Mouse (Mus musculus) urinary bladder, adult 18-20 months (tissue): ENCODE measurements around the gene Atp8b5.

Experiments used
- DNase-seq, 2 experiments: peaks; one replicate each; pipeline ENCODE4 v3.0.0; 2022; ENCODE audit warnings: low spot score in 2 of 2, mixed read lengths in 2 of 2

Gene Atp8b5

DNA sequence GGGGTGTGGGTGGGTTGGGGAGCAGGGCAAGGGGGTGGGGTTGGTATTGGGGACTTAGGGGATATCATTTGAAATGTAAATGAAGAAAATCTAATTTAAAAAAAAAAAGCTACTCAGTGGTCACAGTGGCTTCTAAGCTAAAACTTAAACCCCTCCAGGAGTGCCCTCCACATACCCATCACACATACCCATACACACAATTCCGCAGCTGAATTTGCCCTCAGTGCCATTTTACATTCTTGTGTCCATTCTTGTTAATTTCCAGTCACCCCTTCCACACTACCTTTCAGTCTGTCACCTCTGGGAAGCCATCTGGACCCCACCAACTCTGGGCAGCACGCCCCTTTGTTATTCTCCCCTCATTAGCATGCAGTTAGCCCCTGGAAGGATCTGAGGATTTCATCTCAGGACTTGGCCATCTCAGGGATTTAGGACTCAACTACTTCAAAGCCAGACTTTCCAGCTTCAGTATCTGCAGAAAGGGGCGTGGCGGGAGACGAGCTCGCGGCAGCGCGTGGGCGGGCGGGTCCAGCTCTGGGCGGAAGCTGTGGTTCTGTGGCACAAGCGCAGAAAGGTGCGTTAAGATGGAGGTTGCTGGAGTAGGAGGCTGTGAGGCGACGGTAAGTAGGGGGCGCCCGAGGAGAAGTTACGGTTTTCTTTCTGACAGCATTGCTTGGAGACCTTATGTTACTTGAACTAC is at the start of gene Atp8b5:
Gene Atp8b5 (plus strand): TSS at position 537 of the 700 bp plus-strand sequence.
- peak; percentile 66 to 75 for DNase-seq

DNA sequence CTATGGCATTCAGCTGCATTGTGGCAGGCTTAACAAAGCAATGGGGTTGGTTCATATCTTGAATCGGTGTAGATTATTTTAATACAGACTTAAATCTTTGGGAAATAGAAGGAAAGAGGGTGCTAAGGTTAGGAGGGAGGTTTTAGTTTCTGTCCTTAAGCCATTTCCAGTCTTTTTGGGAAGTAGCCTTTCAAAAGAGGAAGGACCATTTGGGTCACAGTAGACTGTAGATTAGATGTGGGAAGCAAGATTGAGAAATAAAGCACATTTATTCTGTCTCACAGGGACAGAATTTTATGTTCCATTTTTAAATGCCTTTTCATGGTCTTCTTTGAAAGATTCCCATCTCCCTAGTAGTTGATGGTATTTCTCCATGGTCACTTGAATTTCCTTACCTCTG is 49.0 kb upstream of the Atp8b5 start:
- no peak for DNase-seq

DNA sequence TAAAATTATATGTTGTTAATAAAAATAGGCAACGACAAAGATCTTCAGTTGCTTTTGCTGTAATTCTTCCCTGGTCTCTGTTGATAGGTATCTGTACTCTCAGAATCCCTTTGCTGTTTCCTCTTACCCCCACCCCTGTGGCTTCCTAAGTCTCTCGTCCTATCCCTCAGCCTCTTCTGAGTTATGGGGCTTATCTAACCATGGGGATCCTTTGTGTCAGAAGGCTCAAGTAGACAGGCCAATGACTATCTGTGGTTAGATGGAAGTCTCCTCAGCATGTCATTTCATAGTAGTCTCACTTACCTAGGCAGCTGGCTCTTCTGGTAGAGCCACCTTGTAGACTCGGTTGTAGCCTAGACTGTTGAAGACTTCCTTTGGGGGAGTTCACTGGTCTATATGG is 35.1 kb upstream of the Atp8b5 start:
- DNase-seq = no peak

DNA sequence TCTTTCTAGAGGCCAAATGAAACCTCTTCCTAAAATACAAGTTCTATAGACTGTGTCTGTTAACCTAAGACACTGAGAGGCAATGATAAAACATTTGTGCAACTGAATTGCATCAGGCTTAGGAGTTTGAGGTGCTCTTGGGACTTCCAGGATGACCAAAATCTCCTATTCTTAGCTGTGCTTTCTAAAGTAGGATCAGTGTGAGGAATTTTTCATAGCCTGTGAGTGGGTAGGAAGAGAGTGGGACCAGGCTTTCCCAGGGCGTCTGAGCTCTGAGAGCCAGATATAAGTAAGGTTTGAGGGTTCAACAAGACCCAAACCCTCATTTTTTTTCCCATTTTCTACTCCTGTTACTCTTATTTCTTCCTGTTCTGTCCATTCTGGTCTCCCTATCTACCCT is 34.0 kb upstream of the Atp8b5 start:
- no peak for DNase-seq

DNA sequence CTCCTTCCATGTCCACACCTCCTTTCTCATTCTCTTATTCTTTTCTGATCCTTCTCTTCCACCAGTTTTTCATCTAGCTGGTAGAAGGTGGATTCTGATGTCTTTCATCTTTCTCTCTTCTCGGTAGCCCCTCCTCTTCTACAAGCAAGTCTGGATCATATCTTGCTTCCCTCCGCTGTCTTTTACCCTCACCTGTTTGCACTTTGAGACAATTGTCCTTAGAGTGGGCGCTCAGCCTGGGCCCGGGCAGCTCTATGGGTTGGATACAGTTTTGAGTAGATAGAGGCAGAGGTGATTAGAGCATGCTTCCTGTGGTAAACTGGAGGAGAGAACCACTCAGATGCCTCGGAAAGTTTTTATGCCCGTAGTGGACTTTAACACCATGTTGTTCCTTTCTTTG is 33.5 kb upstream of the Atp8b5 start:
- no peak for DNase-seq

DNA sequence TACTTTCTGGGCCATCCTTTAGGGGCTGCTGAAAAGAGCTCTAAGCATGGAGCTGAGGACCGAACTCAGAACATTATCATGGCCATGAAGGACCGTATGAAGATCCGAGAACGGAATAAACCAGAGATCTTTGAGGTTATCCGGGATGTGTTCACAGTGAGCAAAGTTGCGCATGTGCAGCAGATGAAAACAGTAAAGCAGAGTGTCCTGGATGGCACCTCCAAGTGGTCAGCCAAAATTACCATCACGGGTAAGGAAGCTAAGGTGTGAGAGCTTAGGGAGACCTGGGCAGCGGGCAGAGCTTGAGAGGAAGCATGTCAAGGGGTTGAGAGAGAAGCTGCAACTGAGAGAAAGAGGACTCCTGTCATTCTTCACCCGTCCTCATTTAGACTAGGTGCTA is 30.1 kb upstream of the Atp8b5 start:
- no peak for DNase-seq

DNA sequence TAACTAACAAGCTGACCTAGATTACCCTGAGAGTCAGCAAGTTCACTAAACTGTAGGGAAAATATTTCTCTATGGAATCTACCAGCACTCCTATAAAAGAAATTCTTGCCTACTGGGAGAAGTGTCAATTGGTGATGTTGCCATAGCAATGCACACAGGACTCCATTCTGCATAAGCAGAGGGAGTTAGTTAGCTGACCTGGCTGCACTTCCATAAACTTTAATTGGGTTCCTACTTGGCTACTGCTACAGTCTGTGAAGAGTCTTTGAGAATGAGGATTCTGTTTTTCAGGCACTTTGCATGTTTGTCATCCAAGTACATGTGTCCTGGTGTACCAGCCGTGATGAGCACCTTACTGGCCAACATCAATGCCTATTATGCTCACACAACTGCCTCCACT is 26.2 kb upstream of the Atp8b5 start:
- no peak for DNase-seq

DNA sequence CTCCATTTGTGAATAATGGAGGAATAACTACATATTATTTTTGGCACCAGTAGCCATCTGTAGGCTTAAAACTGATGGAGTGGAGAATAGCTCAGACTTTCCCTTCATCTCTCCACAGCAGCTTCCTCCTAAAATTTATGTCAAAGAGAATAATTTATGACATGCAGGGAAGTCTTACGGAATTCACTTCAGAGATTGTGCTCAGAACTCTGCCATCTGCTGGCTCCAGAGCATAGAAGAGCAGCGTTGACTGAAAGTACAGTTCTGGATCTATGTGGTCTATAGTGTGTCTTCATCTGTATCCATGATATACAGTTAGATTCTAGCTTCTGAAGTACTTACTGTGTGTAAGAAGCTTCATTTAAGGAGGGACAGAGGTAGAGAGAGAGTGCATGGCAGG is 22.9 kb upstream of the Atp8b5 start:
- DNase-seq = no peak

DNA sequence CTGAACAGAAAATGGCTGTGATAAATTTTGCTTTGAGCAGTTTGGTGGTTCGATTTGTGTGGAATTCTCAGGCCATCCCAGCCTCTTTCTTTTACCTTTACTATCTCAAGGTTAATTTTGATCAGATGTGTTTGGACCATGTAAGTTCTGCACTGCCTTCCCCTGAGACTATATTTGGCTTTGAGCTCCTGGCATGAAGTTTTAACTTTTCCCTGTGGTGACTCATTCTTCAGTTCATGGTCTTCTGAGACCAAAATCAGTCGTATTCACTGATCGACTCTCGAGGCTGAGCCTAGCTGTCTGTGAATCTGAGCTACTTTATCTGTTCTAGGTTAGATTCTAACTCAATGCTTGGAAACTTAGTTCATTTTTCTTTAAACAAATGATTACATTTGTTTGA is 21.2 kb upstream of the Atp8b5 start:
- DNase-seq = no peak

DNA sequence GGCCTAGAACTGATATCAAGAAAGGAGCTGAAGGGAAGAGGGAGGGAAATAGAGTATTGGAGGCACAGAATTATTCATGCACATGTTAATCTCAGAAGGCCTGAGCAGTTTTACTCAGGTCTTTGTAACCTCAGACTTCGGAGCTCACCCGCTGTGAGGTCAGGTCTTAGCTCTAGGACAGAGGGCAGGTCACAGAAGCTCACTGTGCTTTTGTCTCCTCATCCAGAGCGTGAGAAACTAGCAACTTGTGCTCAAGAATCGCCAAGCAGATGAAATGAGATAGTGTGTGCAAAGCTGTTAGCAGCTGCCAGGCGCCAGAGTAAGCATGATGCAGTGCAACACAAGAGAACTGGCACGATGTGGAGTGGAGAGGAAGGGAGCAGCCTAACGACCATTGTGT is 18.9 kb upstream of the Atp8b5 start:
- DNase-seq = no peak

DNA sequence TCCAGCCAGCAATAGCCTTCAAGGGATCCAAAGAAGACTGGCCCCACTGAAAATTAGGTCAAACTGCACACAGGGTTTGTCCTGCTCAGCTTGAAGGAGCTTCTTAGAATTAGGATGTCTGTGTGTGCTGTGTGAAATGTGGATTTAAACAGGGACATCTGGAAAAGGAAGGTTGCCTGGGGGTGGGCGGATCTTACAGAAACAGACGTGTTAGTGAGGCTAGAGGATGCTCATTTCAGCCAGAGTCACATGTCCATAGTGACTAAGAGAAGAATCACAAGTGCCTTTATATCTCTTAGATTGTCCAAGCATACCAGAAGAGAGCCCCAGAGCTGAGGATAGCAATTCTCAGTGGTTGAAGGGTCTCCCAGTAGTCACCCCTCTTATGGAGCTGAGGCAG is 18.1 kb upstream of the Atp8b5 start:
- no peak for DNase-seq

DNA sequence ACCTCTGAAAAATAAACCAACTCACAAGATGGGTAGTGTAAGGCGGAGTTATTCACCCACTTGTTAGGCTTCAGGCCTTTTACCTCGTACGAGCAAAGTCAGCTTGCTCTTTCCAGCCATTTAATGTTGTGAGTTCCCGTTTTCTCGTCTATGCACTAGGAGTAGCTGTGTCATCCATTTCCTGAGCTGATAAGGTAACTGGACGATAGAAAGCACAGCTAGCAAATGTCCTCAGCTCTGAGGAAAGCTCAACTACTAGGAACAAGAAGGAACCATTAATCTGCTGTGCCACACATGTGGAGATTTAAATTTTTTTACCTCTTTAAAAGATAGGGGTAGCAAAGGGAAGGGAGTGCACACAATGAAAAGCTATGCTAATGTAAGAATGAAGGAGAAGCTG is 15.7 kb upstream of the Atp8b5 start:
- no peak for DNase-seq

DNA sequence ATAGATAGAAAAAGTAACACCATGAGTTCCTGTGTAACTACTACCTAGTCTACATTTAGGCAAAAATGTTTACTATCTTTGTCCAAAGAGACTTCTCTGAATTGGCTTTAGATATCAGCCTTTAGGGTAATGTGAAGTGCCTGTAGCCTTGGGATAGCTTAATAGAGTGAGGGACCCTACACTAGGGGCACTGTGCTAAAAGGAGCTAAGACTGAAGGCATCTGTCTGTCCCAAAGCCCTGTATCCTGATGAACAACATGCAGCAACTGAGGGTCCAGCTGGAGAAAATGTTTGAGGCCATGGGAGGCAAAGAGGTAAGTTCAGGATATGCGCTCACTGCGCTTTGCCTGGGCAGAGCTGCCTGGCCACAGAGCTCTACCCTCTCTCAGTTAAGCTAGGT is 9.9 kb upstream of the Atp8b5 start:
- DNase-seq = no peak

DNA sequence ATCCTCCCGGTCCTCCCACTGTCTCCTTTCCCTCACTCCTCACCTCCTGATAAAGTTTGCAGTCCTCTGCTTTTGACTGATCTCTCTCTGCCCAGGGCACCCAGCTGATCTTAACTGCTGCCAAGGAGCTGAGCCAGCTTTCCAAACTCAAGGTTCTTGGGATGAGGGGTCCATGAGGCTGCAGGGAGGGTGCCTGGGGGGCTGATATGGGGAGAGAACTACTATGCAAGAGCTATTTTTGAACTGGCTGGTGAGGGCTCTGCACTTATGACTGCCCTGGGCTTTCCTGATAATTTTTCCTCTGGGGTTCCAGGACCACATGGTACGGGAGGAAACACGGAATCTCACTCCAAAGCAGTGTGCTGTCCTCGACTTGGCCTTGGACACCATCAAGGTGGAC is 8.4 kb upstream of the Atp8b5 start:
- DNase-seq = no peak

DNA sequence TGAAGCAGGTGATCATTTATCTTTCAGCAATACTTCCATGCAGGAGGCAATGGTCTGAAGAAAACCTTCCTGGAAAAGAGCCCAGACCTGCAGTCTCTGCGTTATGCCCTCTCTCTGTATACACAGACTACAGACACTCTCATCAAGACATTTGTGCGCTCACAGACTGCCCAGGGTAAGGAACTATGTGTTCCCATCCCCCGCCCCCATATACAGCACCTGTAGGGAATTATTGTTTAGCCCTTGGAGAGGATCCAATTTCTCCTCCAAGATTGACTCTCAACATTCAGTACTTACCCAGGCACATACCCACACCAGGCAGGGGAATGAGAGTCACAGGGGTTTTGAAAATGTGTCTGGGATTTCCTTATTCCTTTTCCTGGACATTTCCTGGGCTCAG is 7.5 kb upstream of the Atp8b5 start:
- DNase-seq = no peak

DNA sequence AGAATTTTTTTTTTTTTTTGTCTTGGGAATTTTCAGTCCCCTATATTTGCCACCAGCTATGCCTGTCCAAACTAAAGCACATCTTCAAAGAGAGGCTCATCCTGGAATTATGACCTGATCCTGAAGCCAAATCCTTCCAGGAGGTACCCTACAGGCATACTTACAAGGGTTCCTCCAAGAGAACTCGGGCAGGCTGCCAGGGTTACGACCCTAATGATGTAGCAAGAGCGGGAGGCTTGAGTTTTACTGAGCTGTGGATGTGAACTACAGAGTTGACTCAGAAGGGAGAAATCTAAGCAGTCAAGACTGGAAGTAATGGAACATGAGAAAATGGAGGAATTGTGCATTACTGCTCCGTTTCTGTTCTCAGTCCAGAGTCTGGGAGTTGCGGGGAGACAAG is 6.9 kb upstream of the Atp8b5 start:
- no peak for DNase-seq

DNA sequence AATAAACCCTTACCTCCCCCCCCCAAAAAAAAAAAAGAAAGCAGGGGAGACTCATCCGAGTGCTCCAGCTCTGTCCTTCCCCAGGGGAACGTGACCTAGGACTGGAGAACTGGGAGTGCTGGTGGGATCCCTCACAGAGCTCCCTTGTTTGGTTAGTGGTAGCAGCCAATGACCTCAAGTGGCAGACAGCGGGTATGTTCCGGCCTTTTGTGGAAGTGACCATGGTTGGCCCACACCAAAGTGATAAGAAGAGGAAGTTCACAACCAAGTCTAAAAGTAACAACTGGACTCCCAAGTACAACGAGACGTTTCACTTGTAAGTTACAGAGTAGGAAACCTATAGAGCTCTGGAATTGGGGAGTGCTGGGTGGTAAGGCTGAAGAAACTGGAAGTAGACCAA is 4.1 kb upstream of the Atp8b5 start:
- no peak for DNase-seq

DNA sequence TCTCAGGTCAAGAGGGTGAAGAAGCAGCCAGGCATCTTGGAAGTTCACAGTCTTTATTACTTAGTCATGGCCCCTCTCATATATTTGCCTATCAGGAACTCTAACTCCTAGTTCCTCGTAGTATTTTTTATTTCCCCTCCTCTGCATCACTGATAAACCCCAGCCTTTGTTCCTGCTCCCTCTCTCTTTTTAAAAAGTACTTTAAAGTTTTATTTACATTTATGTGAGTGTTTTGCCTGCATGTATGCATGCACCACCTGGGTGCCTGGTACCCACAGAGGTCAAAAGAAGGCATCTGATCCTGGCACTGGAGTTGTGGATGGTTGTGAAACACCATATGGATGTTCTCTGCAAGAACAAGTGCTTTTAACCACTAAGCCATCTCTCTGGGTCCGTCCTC is 813 bp upstream of the Atp8b5 start:
- DNase-seq = no peak

DNA sequence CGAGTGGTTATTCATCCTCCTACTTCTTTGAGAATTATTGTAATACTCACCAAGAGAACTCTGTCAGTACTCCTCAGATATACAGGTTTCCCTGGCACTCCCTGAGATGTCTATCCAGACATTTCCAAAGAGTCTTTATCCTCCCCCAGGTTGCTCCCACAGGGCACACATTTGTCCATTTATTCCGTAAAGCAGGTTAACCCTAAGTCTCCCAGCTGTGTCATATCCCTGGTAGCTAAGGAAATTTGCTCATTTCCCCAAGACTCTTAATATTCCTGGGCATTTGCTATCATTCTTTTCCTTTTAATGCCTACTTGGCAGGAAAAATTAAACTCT is 332 bp downstream of the Atp8b5 start:
- DNase-seq = no peak

DNA sequence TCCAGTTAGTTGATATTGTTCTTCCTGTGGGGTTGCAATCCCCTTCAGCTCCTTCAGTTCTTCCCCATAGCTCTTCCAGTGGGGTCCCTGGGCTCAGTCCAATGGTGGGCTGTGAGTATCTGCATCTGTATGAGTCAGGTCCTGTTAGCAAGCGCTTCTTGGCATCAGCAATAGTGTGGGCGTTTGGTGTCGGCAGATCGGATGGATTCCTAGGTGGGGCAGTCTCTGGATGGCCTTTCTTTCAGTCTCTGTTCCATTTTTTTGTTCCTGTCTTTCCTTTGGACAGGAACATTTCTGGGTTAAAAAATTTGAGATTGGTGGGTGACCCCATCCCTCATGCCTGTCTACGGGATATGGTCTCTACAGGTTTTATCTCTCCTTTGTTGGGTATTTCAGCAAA is 18.5 kb downstream of the Atp8b5 start:
- DNase-seq = no peak

DNA sequence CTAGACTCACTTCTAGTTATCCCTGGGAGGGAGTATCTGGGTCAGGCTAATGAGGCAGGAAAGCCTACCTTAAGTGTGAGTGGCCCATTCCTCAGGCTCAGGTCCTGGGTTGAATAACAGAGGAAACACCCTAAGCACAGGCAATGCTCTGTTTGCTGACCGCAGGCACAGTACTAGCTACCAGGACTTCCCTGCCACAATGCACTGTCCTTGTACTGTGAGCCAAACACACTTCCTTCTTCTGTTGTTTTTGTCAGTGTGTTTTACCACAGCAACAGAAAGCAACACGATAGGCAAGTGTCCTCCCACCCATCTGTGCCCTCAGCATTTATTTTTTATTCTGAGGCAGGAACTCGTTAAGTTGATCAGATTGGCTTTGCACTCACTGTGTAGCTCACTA is 20.3 kb downstream of the Atp8b5 start:
- DNase-seq = no peak

DNA sequence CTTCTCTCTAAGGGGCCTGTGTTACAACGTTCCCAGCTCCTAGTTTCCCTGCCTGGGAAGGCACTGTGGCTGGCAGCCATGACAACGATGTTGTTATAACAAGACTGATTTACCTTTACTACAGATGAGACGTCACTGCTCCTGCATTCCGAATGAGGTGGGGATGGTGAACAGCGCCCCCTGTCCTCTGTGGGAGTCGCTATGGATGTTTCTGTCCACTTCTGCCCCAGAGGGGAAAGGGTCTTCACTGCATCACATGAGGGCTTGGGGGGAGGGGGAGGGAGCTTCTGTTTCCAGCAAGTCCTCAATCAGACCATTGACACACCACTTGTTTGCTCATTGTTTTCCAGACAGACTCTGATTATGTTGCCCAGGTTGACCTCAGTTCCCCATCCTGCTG is 27.0 kb downstream of the Atp8b5 start:
- DNase-seq = no peak

DNA sequence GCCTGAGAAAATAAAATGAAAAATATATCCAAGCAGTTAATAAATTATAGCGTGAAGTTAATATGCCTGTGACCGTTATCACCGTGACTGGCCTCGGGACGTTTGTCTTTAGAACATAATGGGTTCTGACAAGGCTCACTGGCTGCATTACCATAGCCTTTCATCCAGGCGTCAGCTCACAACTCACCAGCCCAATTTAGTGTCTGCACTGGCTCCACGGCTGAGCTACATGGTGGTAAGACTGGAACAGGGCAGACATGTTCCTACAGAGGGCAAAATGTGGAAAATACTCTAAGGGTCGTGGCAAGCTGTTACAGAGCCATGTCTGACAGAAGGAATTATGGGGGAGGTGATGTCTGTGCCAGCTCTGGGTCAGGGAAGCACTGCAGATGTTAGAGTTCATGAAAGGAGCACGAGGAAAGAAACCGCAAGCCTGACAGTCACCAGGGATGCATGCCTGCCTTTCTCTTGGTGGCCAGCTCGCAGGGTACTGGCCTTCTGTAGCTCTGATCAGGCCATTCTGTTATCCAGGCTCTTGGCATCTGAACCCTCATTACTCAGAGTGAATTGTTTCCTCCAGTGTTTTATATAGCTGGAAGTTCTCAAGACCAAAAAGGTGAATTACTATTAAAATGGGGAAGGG is 42.9 kb downstream of the Atp8b5 start:
- DNase-seq = no peak

DNA sequence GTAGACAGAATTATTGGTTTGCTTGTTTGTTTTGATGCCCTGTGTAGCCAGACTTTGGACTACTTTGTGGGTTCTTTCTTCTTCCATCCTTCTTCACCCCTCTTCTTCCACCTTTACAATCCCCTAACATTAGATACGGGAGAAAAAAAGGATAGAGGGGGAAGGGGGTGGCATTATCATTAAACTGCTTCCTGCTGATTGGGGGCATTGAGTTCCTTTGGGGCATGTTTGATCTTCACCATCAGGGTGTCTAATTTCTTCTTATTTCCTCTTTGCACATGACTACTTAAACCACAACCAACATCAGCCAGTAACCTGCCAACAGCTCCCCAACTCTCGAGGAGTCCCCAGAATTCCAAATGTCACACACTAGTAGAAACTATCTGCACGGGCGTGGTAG is 54.6 kb downstream of the Atp8b5 start:
- DNase-seq = no peak
